Mouse (Mus musculus) stomach, embryonic 14.5 days (tissue): ENCODE data around the gene Slc10a7. TPM values are rescaled to one million over a fixed set of nuclear protein-coding genes. Genes with fewer than 3 reads are reported as not detected.
A peak's percentile ranks its signal among the peaks of the same experiment; 100 is the strongest.

Experiments
- ATAC-seq: fragments of 200-750 bp; cut with Nextera tagmentation; 2 replicates; pipeline ENCODE4 v1.8.0; 2017; ENCODE audit warnings: low read depth, moderate TSS enrichment; ENCODE audit not compliant: insufficient number of reproducible peaks, insufficient read depth, low FRiP score
- H3K27ac ChIP-seq: fragments of 300-500 bp; sonication (generic); 2 replicates; pipeline ENCODE4 v1.5.1; 2014; ENCODE audit warnings: mild to moderate bottlenecking, low read length, moderate library complexity, mixed read lengths
- H3K27me3 ChIP-seq: fragments of 300-500 bp; sonication (generic); 2 replicates; pipeline ENCODE4 v1.6.1; 2014; ENCODE audit warnings: low read length, control low read depth, mixed read lengths; ENCODE audit not compliant: control insufficient read depth, insufficient read depth
- H3K36me3 ChIP-seq: fragments of 300-500 bp; sonication (generic); 2 replicates; pipeline ENCODE4 v1.6.1; 2014; ENCODE audit warnings: mild to moderate bottlenecking, control low read depth, low read length, moderate library complexity, mixed read lengths; ENCODE audit not compliant: control insufficient read depth, insufficient read depth
- H3K4me1 ChIP-seq: fragments of 300-500 bp; sonication (generic); 2 replicates; pipeline ENCODE4 v1.6.1; 2014; ENCODE audit warnings: low read length, control low read depth, mixed read lengths; ENCODE audit not compliant: control insufficient read depth, insufficient read depth
- H3K4me2 ChIP-seq: fragments of 300-500 bp; sonication (generic); replicated peaks from 2 replicates; pipeline ENCODE4 v1.6.1; 2014; ENCODE audit warnings: low read depth, low read length, control low read depth
- H3K4me3 ChIP-seq: fragments of 300-500 bp; sonication (generic); 2 replicates; pipeline ENCODE4 v1.5.1; 2014; ENCODE audit warnings: low read depth, low read length, control low read depth
- H3K9ac ChIP-seq: fragments of 300-500 bp; sonication (generic); replicated peaks from 2 replicates; pipeline ENCODE4 v1.6.1; 2014; ENCODE audit warnings: low read depth, mild to moderate bottlenecking, control low read depth, low read length, moderate library complexity, mixed read lengths
- H3K9me3 ChIP-seq: fragments of 300-500 bp; sonication (generic); 2 replicates; pipeline ENCODE4 v1.6.1; 2016; ENCODE audit warnings: low read depth, low read length, control low read depth; ENCODE audit not compliant: control insufficient read depth
- WGBS: fragments of 180-500 bp; shearing (Covaris S2); extraction: QIAGEN DNeasy Blood & Tissue Kit; methylation state at CpG from one replicate; pipeline ENCODE4 v1.1.7; 2014; 5-methylcytosine and 5-hydroxymethylcytosine counted together
- polyA plus RNA-seq: library from polyadenylated mRNA; unstranded; fragments of >200 nt; fragmentation: Nextera tagmentation; extraction: Ambion mirVana; gene quantifications from 2 replicates; pipeline ENCODE4 v1.2.1, GENCODE M21; 2014

The Slc10a7 gene
- polyA plus RNA-seq, 1 experiment from 2014 or later, result 14.6 TPM

- under 1% methylated on average over 36 of the region's 38 CpGs for WGBS
- peak; percentile 20 for ATAC-seq
- H3K9ac ChIP-seq, result peak overlapping the region; percentile 99
- peak overlapping the region; percentile 76 for H3K4me2 ChIP-seq
- H3K27ac ChIP-seq, result peak overlapping the region; percentile 93
- H3K36me3 ChIP-seq, result peaks cover 18% of the 10 kb centered on the region
- peaks cover 4% of the 10 kb centered on the region; the same call in 1 of the 2 replicates for H3K9me3 ChIP-seq
- peaks cover 5% of the 10 kb centered on the region; the same call in 1 of the 2 replicates for H3K4me1 ChIP-seq
- H3K4me3 ChIP-seq, result peak overlapping the region; percentile 69
- H3K27me3 ChIP-seq, result no peaks in the 10 kb centered on the region
Measured at GRCm38 (mm10) chr8:78507979-78508718, 997 bp upstream of the Slc10a7 start.

GRCm38 (mm10) chr8:78508719-78509272, 350 bp upstream of the Slc10a7 start, which contains the start of gene Rbmxl1:
Gene Rbmxl1, minus strand, starts transcription at chr8:78508898.
- ATAC-seq, result peak; percentile 87

GRCm38 (mm10) chr8:78510094-78510493, 948 bp downstream of the Slc10a7 start:
- peak overlapping the region; percentile 69 for H3K4me3 ChIP-seq
- peak; percentile 38; the same call in 1 of the 2 replicates for ATAC-seq
- peak overlapping the region; percentile 82 for H3K4me2 ChIP-seq
- no peaks in the 10 kb centered on the region for H3K27me3 ChIP-seq
- H3K36me3 ChIP-seq, result peaks cover 8% of the 10 kb centered on the region; the same call in 1 of the 2 replicates
- peaks cover 4% of the 10 kb centered on the region; the same call in 1 of the 2 replicates for H3K9me3 ChIP-seq
- H3K9ac ChIP-seq, result peak overlapping the region; percentile 99
- peak overlapping the region; percentile 93; the same call in 1 of the 2 replicates for H3K27ac ChIP-seq
- peaks cover 5% of the 10 kb centered on the region; the same call in 1 of the 2 replicates for H3K4me1 ChIP-seq
- 0% methylated on average over 11 of the region's 11 CpGs for WGBS

More at GRCm38 (mm10) chr8:78508719-78509272, 350 bp upstream of the Slc10a7 start, which contains the start of gene Rbmxl1:
- Histone ChIP-seq H3K9ac (peak within 1 kb of the TSS; percentile 99), H3K4me2 (peak within 1 kb of the TSS; percentile 82), H3K27me3 (no peaks in the 10 kb centered on the region), H3K27ac (peak within 1 kb of the TSS; percentile 93), H3K4me1 (peaks cover 5% of the 10 kb centered on the region; the same call in 1 of the 2 replicates), H3K36me3 (peaks cover 16% of the 10 kb centered on the region), H3K4me3 (peak within 1 kb of the TSS; percentile 69), H3K9me3 (peaks cover 4% of the 10 kb centered on the region; the same call in 1 of the 2 replicates)
- under 1% methylated on average over 62 of the region's 70 CpGs for WGBS

- Histone ChIP-seq H3K36me3 (peaks cover 12% of the 10 kb centered on the region), H3K9ac (no peak overlapping the region), H3K4me1 (peaks cover 5% of the 10 kb centered on the region; the same call in 1 of the 2 replicates), H3K4me2 (no peak overlapping the region; the same call in 1 of the 2 replicates), H3K27ac (no peak overlapping the region), H3K9me3 (peaks cover 4% of the 10 kb centered on the region; the same call in 1 of the 2 replicates), H3K27me3 (no peaks in the 10 kb centered on the region), H3K4me3 (no peak overlapping the region)
- ATAC-seq, result no peak
- WGBS, result 67% methylated on average over 3 of the region's 3 CpGs
Measured at GRCm38 (mm10) chr8:78510926-78511325, 1.8 kb downstream of the Slc10a7 start.

- no peak for ATAC-seq
Measured at GRCm38 (mm10) chr8:78513106-78513505, 4.0 kb downstream of the Slc10a7 start.

GRCm38 (mm10) chr8:78514706-78515105, 5.6 kb downstream of the Slc10a7 start:
- 77% methylated on average over 1 of the region's 1 CpGs for WGBS
- H3K4me2 ChIP-seq, result no peak overlapping the region
- H3K9ac ChIP-seq, result no peak overlapping the region
- H3K27ac ChIP-seq, result no peak overlapping the region
- ATAC-seq, result no peak
- no peaks in the 10 kb centered on the region for H3K27me3 ChIP-seq
- H3K9me3 ChIP-seq, result no peaks in the 10 kb centered on the region
- no peak overlapping the region for H3K4me3 ChIP-seq
- H3K36me3 ChIP-seq, result peaks cover 10% of the 10 kb centered on the region
- H3K4me1 ChIP-seq, result no peaks in the 10 kb centered on the region

More at GRCm38 (mm10) chr8:78513106-78513505, 4.0 kb downstream of the Slc10a7 start:
- H3K4me3 ChIP-seq, result no peak overlapping the region
- no peak overlapping the region for H3K4me2 ChIP-seq
- no peaks in the 10 kb centered on the region for H3K27me3 ChIP-seq
- H3K36me3 ChIP-seq, result peaks cover 10% of the 10 kb centered on the region
- no peak overlapping the region for H3K27ac ChIP-seq
- 89% methylated on average over 4 of the region's 4 CpGs for WGBS
- H3K4me1 ChIP-seq, result no peaks in the 10 kb centered on the region
- no peaks in the 10 kb centered on the region for H3K9me3 ChIP-seq
- H3K9ac ChIP-seq, result no peak overlapping the region

GRCm38 (mm10) chr8:78515132-78515531, 6.0 kb downstream of the Slc10a7 start:
- Histone ChIP-seq H3K9ac (no peak overlapping the region), H3K9me3 (no peaks in the 10 kb centered on the region), H3K4me3 (no peak overlapping the region), H3K4me2 (no peak overlapping the region), H3K27ac (no peak overlapping the region), H3K36me3 (peaks cover 10% of the 10 kb centered on the region), H3K4me1 (no peaks in the 10 kb centered on the region), H3K27me3 (no peaks in the 10 kb centered on the region)
- no peak for ATAC-seq
- 93% methylated on average over 3 of the region's 3 CpGs for WGBS

GRCm38 (mm10) chr8:78533981-78534380, 24.8 kb downstream of the Slc10a7 start:
- no peaks in the 10 kb centered on the region for H3K27me3 ChIP-seq
- no peak overlapping the region for H3K4me2 ChIP-seq
- H3K9me3 ChIP-seq, result no peaks in the 10 kb centered on the region
- no peak; the same call in 1 of the 2 replicates for ATAC-seq
- peak overlapping the region; percentile 49; the same call in 1 of the 2 replicates for H3K27ac ChIP-seq
- no peak overlapping the region for H3K4me3 ChIP-seq
- H3K9ac ChIP-seq, result no peak overlapping the region
- no peaks in the 10 kb centered on the region for H3K4me1 ChIP-seq
- 53% methylated on average over 6 of the region's 6 CpGs for WGBS
- peaks cover 22% of the 10 kb centered on the region for H3K36me3 ChIP-seq
